Mouse (Mus musculus): ENCODE measurements around the gene Vmn1r4. TPM values are rescaled to one million over a fixed set of nuclear protein-coding genes. Genes with fewer than 3 reads are reported as not detected.

The Vmn1r4 gene
- polyA plus RNA-seq, 1 experiment from 2014 or later, result 0.49 TPM

- no peak overlapping the region for H3K27ac ChIP-seq
- ATAC-seq, result no peak
- H3K4me2 ChIP-seq (replicated peaks), result no peak overlapping the region
These were observed 4.3 kb upstream of the Vmn1r4 start for GRCm38 (mm10) chr6:56919330-56920044.

GRCm38 (mm10) chr6:56920222-56921092 lies 3.4 kb upstream of the Vmn1r4 start:
- H3K9me3 ChIP-seq, result no peaks in the 10 kb centered on the region
- H3K9ac ChIP-seq, result no peak overlapping the region
- 64% methylated on average over 12 of the region's 12 CpGs for WGBS
- H3K4me1 ChIP-seq (replicated peaks), result peaks cover 3% of the 10 kb centered on the region; the same call in 1 of the 2 replicates
- ATAC-seq, result no peak
- no peaks in the 10 kb centered on the region for H3K27me3 ChIP-seq (replicated peaks)
- no peak overlapping the region for H3K27ac ChIP-seq
- H3K4me3 ChIP-seq (replicated peaks), result no peak overlapping the region
- H3K4me2 ChIP-seq (replicated peaks), result no peak overlapping the region
- H3K36me3 ChIP-seq, result no peaks in the 10 kb centered on the region

More at GRCm38 (mm10) chr6:56919330-56920044, 4.3 kb upstream of the Vmn1r4 start:
- no peaks in the 10 kb centered on the region for H3K9me3 ChIP-seq
- H3K9ac ChIP-seq, result no peak overlapping the region
- 75% methylated on average over 7 of the region's 7 CpGs for WGBS
- no peaks in the 10 kb centered on the region for H3K36me3 ChIP-seq
- H3K4me3 ChIP-seq (replicated peaks), result no peak overlapping the region
- H3K27me3 ChIP-seq (replicated peaks), result no peaks in the 10 kb centered on the region
- peaks cover 3% of the 10 kb centered on the region; the same call in 1 of the 2 replicates for H3K4me1 ChIP-seq (replicated peaks)

GRCm38 (mm10) chr6:56923331-56923725 lies 487 bp upstream of the Vmn1r4 start:
- Histone ChIP-seq H3K27ac (peak overlapping the region; percentile 76; the same call in 1 of the 2 replicates), H3K4me2 (replicated peaks) (peak overlapping the region; percentile 58), H3K9me3 (no peaks in the 10 kb centered on the region), H3K4me1 (replicated peaks) (peaks cover 3% of the 10 kb centered on the region; the same call in 1 of the 2 replicates), H3K27me3 (replicated peaks) (no peaks in the 10 kb centered on the region), H3K9ac (peak overlapping the region; percentile 73), H3K4me3 (replicated peaks) (peak overlapping the region; percentile 72), H3K36me3 (no peaks in the 10 kb centered on the region)
- peak; percentile 53 for ATAC-seq
- WGBS, result under 1% methylated on average over 25 of the region's 25 CpGs

- 67% methylated on average over 4 of the region's 4 CpGs for WGBS
- Histone ChIP-seq H3K4me3 (replicated peaks) (no peak overlapping the region), H3K4me2 (replicated peaks) (no peak overlapping the region), H3K9me3 (no peaks in the 10 kb centered on the region), H3K27me3 (replicated peaks) (no peaks in the 10 kb centered on the region), H3K36me3 (no peaks in the 10 kb centered on the region), H3K4me1 (replicated peaks) (no peaks in the 10 kb centered on the region), H3K27ac (no peak overlapping the region), H3K9ac (no peak overlapping the region)
- no peak for ATAC-seq
These were observed 8.0 kb downstream of the Vmn1r4 start for GRCm38 (mm10) chr6:56931648-56932415.

GRCm38 (mm10) chr6:56932464-56932863 lies 8.6 kb downstream of the Vmn1r4 start:
- WGBS, result 74% methylated on average over 2 of the region's 2 CpGs
- H3K4me2 ChIP-seq (replicated peaks), result no peak overlapping the region
- H3K36me3 ChIP-seq, result no peaks in the 10 kb centered on the region
- H3K4me1 ChIP-seq (replicated peaks), result no peaks in the 10 kb centered on the region
- H3K27ac ChIP-seq, result no peak overlapping the region
- no peak for ATAC-seq
- no peaks in the 10 kb centered on the region for H3K9me3 ChIP-seq
- no peak overlapping the region for H3K4me3 ChIP-seq (replicated peaks)
- no peaks in the 10 kb centered on the region for H3K27me3 ChIP-seq (replicated peaks)
- no peak overlapping the region for H3K9ac ChIP-seq

GRCm38 (mm10) chr6:56934366-56934765 lies 10.6 kb downstream of the Vmn1r4 start:
- no peak overlapping the region for H3K27ac ChIP-seq
- H3K9me3 ChIP-seq, result no peaks in the 10 kb centered on the region
- WGBS, result 80% methylated on average over 4 of the region's 4 CpGs
- ATAC-seq, result no peak
- no peak overlapping the region for H3K9ac ChIP-seq
- no peak overlapping the region for H3K4me3 ChIP-seq (replicated peaks)
- H3K36me3 ChIP-seq, result no peaks in the 10 kb centered on the region
- no peaks in the 10 kb centered on the region for H3K27me3 ChIP-seq (replicated peaks)
- no peak overlapping the region for H3K4me2 ChIP-seq (replicated peaks)
- H3K4me1 ChIP-seq (replicated peaks), result no peaks in the 10 kb centered on the region

GRCm38 (mm10) chr6:56956436-56956835 lies 32.6 kb downstream of the Vmn1r4 start:
- Histone ChIP-seq H3K27ac (no peak overlapping the region), H3K9me3 (no peaks in the 10 kb centered on the region), H3K4me1 (replicated peaks) (no peaks in the 10 kb centered on the region), H3K4me2 (replicated peaks) (no peak overlapping the region), H3K27me3 (replicated peaks) (no peaks in the 10 kb centered on the region), H3K4me3 (replicated peaks) (no peak overlapping the region), H3K36me3 (no peaks in the 10 kb centered on the region), H3K9ac (no peak overlapping the region)
- WGBS, result 70% methylated on average over 5 of the region's 5 CpGs
- no peak for ATAC-seq

GRCm38 (mm10) chr6:56969973-56970372 lies 46.2 kb downstream of the Vmn1r4 start, which contains the start of gene Vmn1r5:
Vmn1r5 (plus strand) TSS chr6:56970273.
- no peak within 1 kb of the TSS for H3K27ac ChIP-seq
- H3K36me3 ChIP-seq, result no peaks in the 10 kb centered on the region
- no peaks in the 10 kb centered on the region for H3K27me3 ChIP-seq (replicated peaks)
- H3K9ac ChIP-seq, result no peak within 1 kb of the TSS
- no peak within 1 kb of the TSS for H3K4me3 ChIP-seq (replicated peaks)
- no peak within 1 kb of the TSS for H3K4me2 ChIP-seq (replicated peaks)
- ATAC-seq, result no peak
- no peaks in the 10 kb centered on the region for H3K4me1 ChIP-seq (replicated peaks)
- no peaks in the 10 kb centered on the region for H3K9me3 ChIP-seq

GRCm38 (mm10) chr6:56996943-56997342 lies 73.1 kb downstream of the Vmn1r4 start, which contains the start of gene Vmn1r6:
Vmn1r6 (plus strand) TSS chr6:56997243.
- Histone ChIP-seq H3K27ac (no peak within 1 kb of the TSS), H3K27me3 (replicated peaks) (no peaks in the 10 kb centered on the region), H3K9ac (no peak within 1 kb of the TSS), H3K36me3 (no peaks in the 10 kb centered on the region), H3K9me3 (no peaks in the 10 kb centered on the region), H3K4me3 (replicated peaks) (no peak within 1 kb of the TSS), H3K4me1 (replicated peaks) (no peaks in the 10 kb centered on the region), H3K4me2 (replicated peaks) (no peak within 1 kb of the TSS)
- ATAC-seq, result no peak
- WGBS, result 83% methylated on average over 2 of the region's 2 CpGs

Other genes starting within 250 kb of the Vmn1r4 start
- 116 and 146 TPM in 2 replicates for gene Lsm5, start 219.3 kb upstream of the Vmn1r4 start, polyA plus RNA-seq (2015; fragmentation: Nextera tagmentation; extraction: Ambion mirVana)
- 12.0 and 12.9 TPM in 2 replicates for gene Avl9, start 209.1 kb upstream of the Vmn1r4 start, polyA plus RNA-seq (2015; fragmentation: Nextera tagmentation; extraction: Ambion mirVana)
- 20.9 and 23.5 TPM in 2 replicates for gene Kbtbd2, start 126.2 kb upstream of the Vmn1r4 start, polyA plus RNA-seq (2015; fragmentation: Nextera tagmentation; extraction: Ambion mirVana)
- 106 and 109 TPM in 2 replicates for gene Fkbp9, start 92.0 kb upstream of the Vmn1r4 start, polyA plus RNA-seq (2015; fragmentation: Nextera tagmentation; extraction: Ambion mirVana)
- gene Nt5c3, start 83 bp upstream of the Vmn1r4 start, polyA plus RNA-seq (2015; fragmentation: Nextera tagmentation; extraction: Ambion mirVana), result 66.9 and 73.3 TPM in 2 replicates
- not detected in 2 replicates for gene Vmn1r5, start 46.3 kb downstream of the Vmn1r4 start, polyA plus RNA-seq (2015; fragmentation: Nextera tagmentation; extraction: Ambion mirVana)
- gene Vmn1r6, start 73.2 kb downstream of the Vmn1r4 start, polyA plus RNA-seq (2015; fragmentation: Nextera tagmentation; extraction: Ambion mirVana), result not detected in 2 replicates
- gene Vmn1r7, start 101.3 kb downstream of the Vmn1r4 start, polyA plus RNA-seq (2015; fragmentation: Nextera tagmentation; extraction: Ambion mirVana), result not detected in 2 replicates
- not detected in 2 replicates for gene Vmn1r8, start 108.3 kb downstream of the Vmn1r4 start, polyA plus RNA-seq (2015; fragmentation: Nextera tagmentation; extraction: Ambion mirVana)
- gene Vmn1r9, start 142.8 kb downstream of the Vmn1r4 start, polyA plus RNA-seq (2015; fragmentation: Nextera tagmentation; extraction: Ambion mirVana), result not detected in 2 replicates
- not detected in 2 replicates for gene Vmn1r10, start 185.4 kb downstream of the Vmn1r4 start, polyA plus RNA-seq (2015; fragmentation: Nextera tagmentation; extraction: Ambion mirVana)
- gene Vmn1r11, start 209.4 kb downstream of the Vmn1r4 start, polyA plus RNA-seq (2015; fragmentation: Nextera tagmentation; extraction: Ambion mirVana), result not detected in 2 replicates
- gene Vmn1r12, start 232.9 kb downstream of the Vmn1r4 start, polyA plus RNA-seq (2015; fragmentation: Nextera tagmentation; extraction: Ambion mirVana), result not detected in 2 replicates